Mouse (Mus musculus) gastrocnemius, postnatal 36 days (tissue): Measurements from ENCODE around the gene Pax1. TPM values are rescaled to one million over a fixed set of nuclear protein-coding genes. Genes with fewer than 3 reads are reported as not detected.

Experiments
- DNase-seq, 2 experiments: peaks; one replicate each; pipeline ENCODE4 v3.0.0; 2022
- intact Hi-C: fragments of 180-260 bp; cut with DNase I; formaldehyde crosslinking; loops from one replicate; pipeline ENCODE4 v1.15.1; 2025
- total RNA-seq, 2 experiments: library from RNA; stranded (reverse); gene quantifications; 2 replicates each; pipeline ENCODE4 v1.2.3; 2021

Pax1 gene
- total RNA-seq, 2 experiments from 2014 or later, result 0.48 TPM; not detected in 1

DNA sequence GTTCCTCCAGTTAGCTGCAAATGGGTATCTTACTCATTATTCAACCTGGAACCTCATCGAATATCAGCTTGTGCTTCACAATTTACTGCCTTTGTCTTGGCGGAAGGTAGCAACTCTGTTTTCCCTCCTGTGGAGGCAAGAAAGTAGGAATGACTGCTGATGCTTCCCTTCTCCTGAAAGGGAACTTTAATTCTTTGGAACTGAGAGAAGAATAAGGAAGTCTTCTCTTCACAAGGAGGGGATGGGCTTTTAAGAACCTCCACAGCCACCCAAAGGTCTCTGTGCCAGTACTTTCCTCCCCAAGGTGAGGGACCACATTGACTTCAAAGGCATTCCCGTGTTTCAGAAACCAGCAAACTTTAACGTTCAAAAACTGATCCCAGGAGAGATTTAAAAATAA, 10.1 kb downstream of the Pax1 start:
- intact Hi-C loops, result no loop called here

GRCm38 (mm10) chr2:147372947-147373666, 11.4 kb downstream of the Pax1 start:
- no peak for DNase-seq
- intact Hi-C loops, result no loop called here

More for the DNA sequence above, 10.1 kb downstream of the Pax1 start:
- no peak for DNase-seq

DNA sequence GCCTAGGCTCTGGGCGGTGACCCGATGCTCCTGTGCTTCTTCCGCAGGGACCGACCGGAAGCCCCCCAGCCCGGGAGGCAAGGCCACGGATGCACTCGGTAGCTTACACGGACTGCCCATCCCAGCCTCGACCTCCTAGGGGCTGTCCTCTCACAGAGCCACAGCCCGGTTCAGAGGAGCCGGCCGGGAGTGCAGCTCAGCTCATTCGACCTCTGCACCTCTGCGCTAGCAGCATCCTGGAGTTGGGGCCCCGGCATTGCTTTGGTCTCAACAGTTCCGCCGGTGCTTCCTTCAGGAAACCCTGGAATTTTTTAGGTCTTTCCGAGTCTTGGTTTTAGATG, 11.9 kb downstream of the Pax1 start:
- DNase-seq, result no peak
- intact Hi-C loops, result no loop called here

DNA sequence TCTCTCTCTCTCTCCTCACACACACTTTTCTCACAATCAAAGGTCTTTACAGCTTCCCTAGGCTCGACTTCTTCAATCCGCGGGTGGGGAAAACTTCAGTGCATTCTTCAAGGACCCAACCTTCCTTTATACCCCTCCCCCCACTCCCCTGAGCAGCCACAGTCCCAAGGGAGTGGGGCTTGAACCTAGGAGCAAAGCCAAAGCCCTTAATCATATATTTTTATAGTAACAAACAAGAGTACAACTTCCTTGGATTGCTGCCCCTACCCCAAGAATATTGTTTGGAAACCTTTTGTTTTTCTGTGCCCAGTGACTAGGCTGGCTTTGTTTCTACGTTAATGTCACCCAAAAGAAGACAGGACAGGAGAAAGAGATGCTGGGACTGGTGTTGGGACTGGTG, 12.5 kb downstream of the Pax1 start:
- intact Hi-C loops, result no loop called here
- DNase-seq, result no peak

GRCm38 (mm10) chr2:147375019-147375715, 13.4 kb downstream of the Pax1 start:
- intact Hi-C loops, result no loop called here

GRCm38 (mm10) chr2:147378934-147379333, 17.2 kb downstream of the Pax1 start:
- intact Hi-C loops, result no loop called here
- no peak for DNase-seq

More at GRCm38 (mm10) chr2:147375019-147375715, 13.4 kb downstream of the Pax1 start:
- no peak for DNase-seq

- DNase-seq, result no peak
- intact Hi-C loops, result no loop called here
Observed at GRCm38 (mm10) chr2:147383373-147383772, 21.6 kb downstream of the Pax1 start.

DNA sequence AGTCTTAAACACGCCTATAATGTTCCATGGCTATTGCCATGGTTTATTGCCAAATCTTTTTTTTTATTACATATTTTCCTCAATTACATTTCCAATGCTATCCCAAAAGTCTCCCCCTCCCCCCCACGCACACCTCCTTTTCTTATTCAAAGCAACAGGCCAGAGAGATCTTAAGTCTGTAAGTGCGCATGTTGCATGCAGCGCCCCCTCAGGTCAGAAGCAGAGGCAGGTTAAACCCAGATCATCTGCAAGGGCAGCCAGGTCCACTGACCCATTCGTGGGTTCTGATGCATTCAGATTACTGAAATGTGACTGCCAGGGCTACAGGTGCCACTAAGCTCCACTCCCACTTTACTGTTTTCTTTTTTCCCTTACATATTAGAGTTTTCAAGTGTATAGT, 25.2 kb downstream of the Pax1 start:
- DNase-seq, result no peak
- intact Hi-C loops, result no loop called here

DNA sequence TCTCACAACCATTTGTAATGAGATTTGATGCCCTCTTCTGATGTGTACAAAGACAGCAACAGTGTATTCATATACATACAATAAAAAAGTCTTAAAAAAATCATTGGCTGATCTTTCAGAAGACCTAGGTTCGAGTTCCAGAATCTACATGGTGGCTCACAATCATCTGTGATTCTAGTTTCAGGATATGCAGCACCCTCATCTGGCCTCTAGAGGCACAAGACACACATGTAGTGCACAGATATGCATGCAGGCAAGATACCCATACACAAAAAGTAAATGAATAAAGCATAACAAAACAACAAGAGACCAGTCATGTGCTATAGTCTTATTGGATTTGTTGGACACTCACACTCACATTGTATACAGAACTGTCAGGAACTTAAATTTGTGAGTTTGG, 47.6 kb downstream of the Pax1 start:
- intact Hi-C loops, result no loop called here
- DNase-seq, result no peak

GRCm38 (mm10) chr2:147415037-147415436, 53.3 kb downstream of the Pax1 start:
- intact Hi-C loops, result no loop called here

GRCm38 (mm10) chr2:147424582-147425255, 63.0 kb downstream of the Pax1 start:
- intact Hi-C loops, result no loop called here
- no peak for DNase-seq

More at GRCm38 (mm10) chr2:147415037-147415436, 53.3 kb downstream of the Pax1 start:
- DNase-seq, result no peak

DNA sequence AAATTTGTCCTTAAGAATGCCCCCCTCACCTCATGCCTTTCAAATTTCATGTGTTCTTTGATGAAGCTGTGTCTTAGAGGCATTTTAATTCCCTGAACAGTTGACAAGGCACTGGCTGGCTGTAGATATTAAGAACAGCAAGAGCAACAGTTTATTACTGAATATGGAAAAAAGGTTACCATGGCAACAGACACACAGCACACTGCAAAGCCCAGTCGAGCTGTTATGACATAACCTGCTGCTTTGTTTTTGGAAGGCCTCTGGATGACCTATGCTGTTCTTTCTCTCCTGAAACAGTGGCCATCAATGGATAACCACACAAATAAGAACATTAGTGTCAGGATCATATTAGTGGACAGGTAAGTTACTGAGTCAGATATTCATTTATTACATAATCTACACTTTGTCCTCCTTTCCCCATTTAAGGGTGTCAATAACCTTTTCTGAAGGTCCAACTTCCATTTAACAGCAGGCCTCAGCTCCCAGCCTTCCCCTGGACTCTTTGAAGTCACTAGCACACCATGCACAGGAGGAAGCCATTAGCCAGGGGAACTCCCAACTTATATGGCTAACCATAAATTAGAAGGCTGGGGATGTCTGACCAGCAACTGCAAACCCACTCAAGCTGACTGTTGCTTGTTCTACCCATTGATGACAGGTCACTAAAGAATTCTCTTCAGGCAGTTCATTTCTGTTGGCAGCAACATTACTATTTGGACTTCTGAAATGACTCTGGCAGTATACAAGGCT, 68.1 kb downstream of the Pax1 start:
- intact Hi-C loops, result loop anchor here (10.0 kb wide), 1 partner anchor 305 kb away; no protein-coding TSS in a partner anchor

GRCm38 (mm10) chr2:147433120-147433519, 71.4 kb downstream of the Pax1 start:
- intact Hi-C loops, result loop anchor here (10.0 kb wide), 1 partner anchor 302 kb away; no protein-coding TSS in a partner anchor
- no peak for DNase-seq

More for the DNA sequence above, 68.1 kb downstream of the Pax1 start:
- DNase-seq, result no peak

Other genes starting within 250 kb of the Pax1 start
- gene Nkx2-2, start 167.7 kb upstream of the Pax1 start, total RNA-seq, result not detected